Comparison of ENCODE assay signal across 14 mouse cellular contexts in genomic region chr7:62571759-62572158, GRCm38 (mm10).
"Had no signal": no experiment of that assay in that cellular context is flagged by ENCODE, and none has a peak within 500 bp of the region (broad histone marks: within the 10 kb centered on the region; RNA-seq: fewer than 3 reads in every experiment).

No protein-coding gene starts in this region.

- H3K4me1 ChIP-seq: limb, embryonic 15.5 days; liver, embryonic 13.5 days; lung, embryonic 15.5 days; midbrain, embryonic 10.5 days; midbrain, embryonic 15.5 days; neural tube, embryonic 13.5 days had no signal

- H3K27ac ChIP-seq: limb, embryonic 15.5 days; liver, embryonic 13.5 days; lung, embryonic 15.5 days; macrophage; midbrain, embryonic 10.5 days; midbrain, embryonic 15.5 days; neural tube, embryonic 13.5 days had no signal

- ATAC-seq: intestine, postnatal 0 days; liver, postnatal 0 days; midbrain, embryonic 15.5 days had no signal

- H3K4me3 ChIP-seq: limb, embryonic 15.5 days; liver, embryonic 13.5 days; lung, embryonic 15.5 days; midbrain, embryonic 10.5 days; midbrain, embryonic 15.5 days; neural tube, embryonic 13.5 days had no signal

- DNase-seq: kidney, postnatal 14 days; layer of hippocampus, postnatal 36 days; liver, embryonic 13.5 days; liver, postnatal 0 days; lung, postnatal 14 days; right cerebral cortex, postnatal 14 days; thymus, postnatal 4 days had no signal

- H3K27me3 ChIP-seq: limb, embryonic 15.5 days; liver, embryonic 13.5 days; lung, embryonic 15.5 days; midbrain, embryonic 15.5 days; neural tube, embryonic 13.5 days had no signal

- H3K4me2 ChIP-seq: limb, embryonic 15.5 days; liver, embryonic 13.5 days; lung, embryonic 15.5 days; midbrain, embryonic 15.5 days; neural tube, embryonic 13.5 days had no signal

- H3K36me3 ChIP-seq: limb, embryonic 15.5 days; liver, embryonic 13.5 days; lung, embryonic 15.5 days; midbrain, embryonic 10.5 days; midbrain, embryonic 15.5 days; neural tube, embryonic 13.5 days had no signal

- H3K9ac ChIP-seq: limb, embryonic 15.5 days; liver, embryonic 13.5 days; liver, postnatal 0 days; lung, embryonic 15.5 days; midbrain, embryonic 15.5 days; neural tube, embryonic 13.5 days had no signal
